Mouse (Mus musculus) inflammation-experienced regulatory T-cells, adult 6 months (primary cell): ENCODE measurements at regions not wholly inside any gene's neighbourhood (a gene's known extent, or its start where the extent isn't known, plus 50 kb on each side); places are given as distances from the start of the nearest gene placed in this dataset.

ENCODE experiments used
- ATAC-seq: one replicate; pipeline ENCODE4 v1.8.0; 2017

- ATAC-seq: no peak
Measured at GRCm38 (mm10) chr5:149909108-149909739, 109.3 kb upstream of the Rxfp2 start.

- no peak for ATAC-seq
Measured at GRCm38 (mm10) chr5:149909971-149910370, 108.5 kb upstream of the Rxfp2 start.

GRCm38 (mm10) chr5:149911968-149912367 is 106.5 kb upstream of the Rxfp2 start:
- ATAC-seq: no peak

GRCm38 (mm10) chr5:149915761-149916160 is 102.7 kb upstream of the Rxfp2 start:
- no peak for ATAC-seq

GRCm38 (mm10) chr5:149917374-149917773 is 101.1 kb upstream of the Rxfp2 start:
- ATAC-seq: no peak

- no peak for ATAC-seq
Measured at GRCm38 (mm10) chr5:149919097-149919496, 99.4 kb upstream of the Rxfp2 start.

- no peak for ATAC-seq
Measured at GRCm38 (mm10) chr5:149920326-149920725, 98.1 kb upstream of the Rxfp2 start.

- ATAC-seq: no peak
Measured at GRCm38 (mm10) chr5:149924501-149924900, 94.0 kb upstream of the Rxfp2 start.

GRCm38 (mm10) chr5:149926786-149927185 is 91.7 kb upstream of the Rxfp2 start:
- no peak for ATAC-seq

GRCm38 (mm10) chr5:149931574-149932161 is 86.8 kb upstream of the Rxfp2 start:
- no peak for ATAC-seq

- no peak for ATAC-seq
Measured at GRCm38 (mm10) chr5:149932220-149932619, 86.3 kb upstream of the Rxfp2 start.

GRCm38 (mm10) chr5:149945651-149946050 is 72.8 kb upstream of the Rxfp2 start:
- no peak for ATAC-seq

GRCm38 (mm10) chr5:149947491-149947890 is 71.0 kb upstream of the Rxfp2 start:
- ATAC-seq: no peak

GRCm38 (mm10) chr5:149956931-149957330 is 61.5 kb upstream of the Rxfp2 start:
- no peak for ATAC-seq

GRCm38 (mm10) chr5:149961178-149961577 is 57.3 kb upstream of the Rxfp2 start:
- no peak for ATAC-seq

GRCm38 (mm10) chr5:149964748-149965147 is 53.7 kb upstream of the Rxfp2 start:
- no peak for ATAC-seq
